Mouse (Mus musculus) G1E (cell line): ENCODE results near the gene Ntm. TPM values are rescaled to one million over a fixed set of nuclear protein-coding genes. Genes with fewer than 3 reads are reported as not detected.

Source experiments
- ATAC-seq: 2 replicates; pipeline ENCODE4 v1.8.0; 2016; ENCODE audit warnings: mild to moderate bottlenecking; ENCODE audit not compliant: insufficient number of reproducible peaks, poor library complexity, low FRiP score, severe bottlenecking; ENCODE audit errors: extremely low read depth
- DNase-seq: peaks from one replicate; pipeline ENCODE4 v3.0.0; 2012; ENCODE audit warnings: low spot score
- H3K27me3 ChIP-seq: 2 replicates; pipeline ENCODE4 v1.6.1; 2012; ENCODE audit warnings: mild to moderate bottlenecking, low read length, inconsistent platforms; ENCODE audit not compliant: insufficient read depth
- H3K36me3 ChIP-seq: replicated peaks from 2 replicates; pipeline ENCODE3; 2012; ENCODE audit warnings: mild to moderate bottlenecking, inconsistent platforms
- H3K4me1 ChIP-seq: 2 replicates; pipeline ENCODE4 v1.6.1; 2012; ENCODE audit warnings: low read depth, low read length, inconsistent platforms, mixed read lengths; ENCODE audit not compliant: insufficient read depth
- H3K4me3 ChIP-seq: 2 replicates; pipeline ENCODE4 v1.5.1; 2012; ENCODE audit warnings: low read depth, mild to moderate bottlenecking, inconsistent platforms, low read length, moderate library complexity, mixed read lengths
- H3K9me3 ChIP-seq: replicated peaks from 2 replicates; pipeline ENCODE4 v1.6.1; 2012; ENCODE audit warnings: inconsistent platforms
- CTCF ChIP-seq: IDR thresholded peaks from 2 replicates; pipeline ENCODE4 v1.5.1; 2012; ENCODE audit warnings: low read depth, low read length, inconsistent platforms, mixed read lengths
- GATA1 ChIP-seq: IDR thresholded peaks from 2 replicates; pipeline ENCODE4 v1.6.1; 2012; ENCODE audit warnings: borderline replicate concordance, low read length, inconsistent platforms, mixed read lengths
- GATA2 ChIP-seq: IDR thresholded peaks from 2 replicates; pipeline ENCODE4 v1.6.1; 2012; ENCODE audit warnings: low read depth, low read length, inconsistent platforms, borderline replicate concordance
- POLR2AphosphoS5 ChIP-seq: IDR thresholded peaks from 2 replicates; pipeline ENCODE4 v1.6.1; 2012; ENCODE audit warnings: low read depth, low read length, inconsistent platforms; ENCODE audit not compliant: insufficient replicate concordance
- TAL1 ChIP-seq: conservative IDR thresholded peaks from 2 replicates; pipeline ENCODE4 v1.6.1; 2012; ENCODE audit warnings: low read depth, low read length, inconsistent platforms, mixed read lengths
- polyA plus RNA-seq: library from polyadenylated mRNA; stranded (reverse); fragments of >175 nt; gene quantifications from 2 replicates; pipeline ENCODE4 v1.2.3, GENCODE M21; 2012
- total RNA-seq, 2 experiments: library from RNA; stranded (forward) in 1 of 2; stranded (reverse) in 1 of 2; fragments of 200-1000 nt in 1 of 2; fragments of >200 nt in 1 of 2; fragmentation: Nextera tagmentation in 1 of 2; gene quantifications; 2 replicates each; pipeline ENCODE4 v1.2.3; 2014 to 2017

The Ntm gene
- total and polyA plus RNA-seq, 3 experiments = 0.11 TPM; not detected in 2

GRCm38 (mm10) chr9:29866824-29867223, 96.1 kb downstream of the Ntm start:
- ATAC-seq (no peak), DNase-seq (no peak)
- H3K27me3 ChIP-seq = no peaks in the 10 kb centered on the region
- H3K9me3 ChIP-seq = peaks cover 15% of the 10 kb centered on the region
- no peaks in the 10 kb centered on the region for H3K4me1 ChIP-seq
- H3K4me3 ChIP-seq = no peak overlapping the region
- TF ChIP-seq GATA1 (no peak), GATA2 (no peak), CTCF (no peak), POLR2AphosphoS5 (no peak), TAL1 (no peak)
- H3K36me3 ChIP-seq = no peaks in the 10 kb centered on the region

GRCm38 (mm10) chr9:29866101-29866500, 96.8 kb downstream of the Ntm start:
- TF ChIP-seq TAL1 (no peak), CTCF (no peak), POLR2AphosphoS5 (no peak), GATA1 (no peak), GATA2 (no peak)
- Histone ChIP-seq H3K27me3 (no peaks in the 10 kb centered on the region), H3K36me3 (no peaks in the 10 kb centered on the region), H3K9me3 (peaks cover 12% of the 10 kb centered on the region), H3K4me1 (no peaks in the 10 kb centered on the region), H3K4me3 (no peak overlapping the region)
- DNase-seq (no peak), ATAC-seq (no peak)

DNA sequence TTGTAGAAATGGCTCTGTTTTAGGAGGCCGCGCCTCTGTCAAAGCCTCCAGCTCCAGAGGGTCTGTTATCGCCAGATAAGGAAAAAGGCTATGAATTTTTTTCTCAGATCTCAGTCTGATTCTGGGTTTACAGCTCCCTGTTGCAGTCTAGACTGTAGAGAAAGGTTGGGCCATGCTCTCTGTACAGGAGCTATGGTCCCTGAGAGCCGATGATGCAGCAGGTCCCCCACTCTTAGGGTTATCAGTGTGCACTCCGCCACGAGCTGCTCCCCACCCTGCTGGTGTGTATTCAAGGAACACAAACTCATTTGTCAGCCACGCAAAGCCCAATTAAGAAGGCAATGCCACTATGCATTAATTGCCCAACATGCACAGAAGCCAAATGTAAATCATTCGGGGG, 97.4 kb downstream of the Ntm start:
- ATAC-seq = no peak
- H3K4me1 ChIP-seq = no peaks in the 10 kb centered on the region
- H3K4me3 ChIP-seq = no peak overlapping the region
- TF ChIP-seq POLR2AphosphoS5 = no peak
- TF ChIP-seq TAL1 = no peak
- TF ChIP-seq CTCF = no peak
- TF ChIP-seq GATA2 = no peak
- TF ChIP-seq GATA1 = no peak
- H3K27me3 ChIP-seq = no peaks in the 10 kb centered on the region
- DNase-seq = no peak
- peaks cover 12% of the 10 kb centered on the region for H3K9me3 ChIP-seq
- no peaks in the 10 kb centered on the region for H3K36me3 ChIP-seq

- DNase-seq (no peak), ATAC-seq (no peak)
- no peaks in the 10 kb centered on the region for H3K27me3 ChIP-seq
- peaks cover 12% of the 10 kb centered on the region for H3K9me3 ChIP-seq
- no peak overlapping the region for H3K4me3 ChIP-seq
- H3K36me3 ChIP-seq = no peaks in the 10 kb centered on the region
- H3K4me1 ChIP-seq = no peaks in the 10 kb centered on the region
- no peak for TF ChIP-seq CTCF
- TF ChIP-seq TAL1 = no peak
- TF ChIP-seq GATA2 = no peak
- TF ChIP-seq GATA1 = no peak
- no peak for TF ChIP-seq POLR2AphosphoS5
These were observed 98.1 kb downstream of the Ntm start for GRCm38 (mm10) chr9:29864886-29865285.

DNA sequence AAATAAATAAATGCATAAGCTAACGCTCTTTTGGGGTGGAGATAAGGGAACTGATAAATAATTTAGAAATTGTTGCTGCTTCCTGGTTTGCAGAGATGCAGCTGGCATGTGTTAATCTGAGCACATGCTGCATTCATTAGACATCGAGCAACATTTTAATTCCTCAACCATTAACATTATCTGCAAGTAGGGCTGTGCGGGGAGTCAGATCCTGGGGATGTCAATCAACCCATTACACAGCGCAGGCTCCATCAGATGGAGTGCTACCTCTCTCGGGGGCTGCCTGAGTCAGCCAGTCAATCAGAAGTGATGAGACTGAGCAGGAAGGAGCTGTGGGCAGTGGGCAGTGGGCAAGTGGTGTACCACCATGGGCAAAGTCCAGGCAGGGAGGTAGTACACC, 100.5 kb downstream of the Ntm start:
- H3K9me3 ChIP-seq = peaks cover 9% of the 10 kb centered on the region
- ATAC-seq (no peak), DNase-seq (no peak)
- TF ChIP-seq TAL1 = no peak
- no peaks in the 10 kb centered on the region for H3K4me1 ChIP-seq
- no peak overlapping the region for H3K4me3 ChIP-seq
- H3K27me3 ChIP-seq = no peaks in the 10 kb centered on the region
- no peaks in the 10 kb centered on the region for H3K36me3 ChIP-seq

- no peaks in the 10 kb centered on the region for H3K4me1 ChIP-seq
- DNase-seq (no peak), ATAC-seq (no peak)
- H3K9me3 ChIP-seq = peaks cover 10% of the 10 kb centered on the region
- no peak overlapping the region for H3K4me3 ChIP-seq
- no peaks in the 10 kb centered on the region for H3K27me3 ChIP-seq
- TF ChIP-seq GATA2 (no peak), GATA1 (no peak), TAL1 (no peak), CTCF (no peak), POLR2AphosphoS5 (no peak)
- H3K36me3 ChIP-seq = no peaks in the 10 kb centered on the region
These were observed 103.5 kb downstream of the Ntm start for GRCm38 (mm10) chr9:29859256-29860048.
